Mouse (Mus musculus) kidney, postnatal 36 days (tissue): ENCODE results near the gene Rbm6.

Experiments
- DNase-seq, 2 experiments: peaks; one replicate each; pipeline ENCODE4 v3.0.0; 2021 to 2022; ENCODE audit warnings: mixed read lengths in 2 of 2

Rbm6 gene

GRCm38 (mm10) chr9:107872350-107873098, 513 bp downstream of the Rbm6 start:
- peak; percentile 96 for DNase-seq

DNA sequence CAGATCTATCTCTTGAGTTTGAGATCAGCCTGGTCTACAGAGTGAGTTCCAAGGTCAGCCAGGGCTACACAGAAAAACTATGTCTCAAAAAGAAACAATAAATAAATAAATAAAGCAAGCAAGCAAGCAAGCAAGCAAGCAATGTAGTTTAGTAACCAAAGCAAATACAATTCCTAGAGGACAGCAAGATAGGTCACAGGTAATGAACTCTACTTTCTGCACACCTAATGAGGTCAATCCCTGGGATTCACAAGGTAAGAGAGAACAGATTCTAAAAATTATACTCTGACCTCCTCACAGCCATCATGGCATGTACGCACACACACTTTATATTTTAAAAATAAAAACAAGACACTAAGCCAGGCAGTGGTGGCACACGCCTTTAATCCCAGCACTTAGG, 7.0 kb downstream of the Rbm6 start:
- no peak for DNase-seq

- DNase-seq: no peak
Measured at GRCm38 (mm10) chr9:107864493-107864892, 8.5 kb downstream of the Rbm6 start.

GRCm38 (mm10) chr9:107858343-107858742, 14.7 kb downstream of the Rbm6 start:
- no peak for DNase-seq

GRCm38 (mm10) chr9:107848922-107849321, 24.1 kb downstream of the Rbm6 start:
- DNase-seq: no peak

DNA sequence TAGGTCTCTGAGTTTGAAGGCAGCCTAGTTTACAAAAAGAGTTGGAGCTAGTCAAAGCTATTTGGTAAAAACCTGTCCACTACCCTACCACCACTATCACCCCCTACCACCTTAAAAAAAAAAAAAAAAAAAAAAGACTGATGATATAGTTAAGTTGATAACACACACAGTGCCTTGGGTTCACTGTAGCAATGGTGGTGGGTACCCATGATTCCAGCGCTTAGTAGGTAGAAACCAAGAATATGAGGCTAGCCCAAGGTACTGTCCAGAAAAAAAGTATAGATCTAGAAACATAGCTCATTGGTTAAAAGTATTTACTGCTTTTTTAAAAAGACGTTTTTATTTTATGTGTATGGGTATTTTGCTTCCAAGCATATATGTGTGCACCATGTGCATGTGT, 30.3 kb downstream of the Rbm6 start:
- no peak for DNase-seq

DNA sequence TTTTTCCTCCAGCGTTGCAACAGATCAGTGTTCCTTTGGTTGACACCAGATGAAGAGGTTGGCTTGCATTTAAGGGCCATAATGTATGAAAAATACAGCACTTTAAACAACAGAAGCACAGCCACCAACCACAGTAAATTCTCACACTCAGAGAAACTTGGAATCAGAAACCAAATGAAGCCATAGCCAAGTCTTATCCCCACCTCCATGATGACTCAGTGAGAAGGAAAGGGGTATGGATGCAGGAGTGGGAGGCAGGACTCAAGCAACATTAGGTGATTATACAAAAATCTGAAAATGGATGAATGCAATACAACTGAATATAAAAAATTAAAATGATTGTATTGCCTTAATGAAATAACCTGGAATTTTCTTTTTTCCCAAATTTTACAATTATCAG, 34.2 kb downstream of the Rbm6 start:
- no peak for DNase-seq

DNA sequence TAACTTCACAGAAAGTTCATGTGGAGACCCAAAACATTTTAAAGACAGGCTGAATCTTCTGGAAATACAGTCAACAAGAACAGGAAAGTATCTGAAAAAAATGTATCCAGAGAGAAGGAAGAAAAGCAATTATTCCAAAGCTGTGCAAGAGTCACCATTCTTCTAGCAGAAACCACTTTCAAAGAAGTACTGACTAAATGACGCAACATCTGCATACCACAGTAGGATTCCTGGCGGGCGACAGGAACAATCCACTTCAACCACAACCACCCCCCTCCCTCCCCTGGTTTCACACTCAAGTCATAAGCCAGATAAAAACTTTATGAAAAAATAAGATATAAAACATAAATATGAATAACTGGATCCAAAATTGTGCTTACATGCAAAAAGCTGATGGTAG, 39.2 kb downstream of the Rbm6 start:
- DNase-seq: no peak

- peak in 1 of 2 experiments; percentile 9 for DNase-seq
Measured at GRCm38 (mm10) chr9:107831765-107832164, 41.3 kb downstream of the Rbm6 start.

DNA sequence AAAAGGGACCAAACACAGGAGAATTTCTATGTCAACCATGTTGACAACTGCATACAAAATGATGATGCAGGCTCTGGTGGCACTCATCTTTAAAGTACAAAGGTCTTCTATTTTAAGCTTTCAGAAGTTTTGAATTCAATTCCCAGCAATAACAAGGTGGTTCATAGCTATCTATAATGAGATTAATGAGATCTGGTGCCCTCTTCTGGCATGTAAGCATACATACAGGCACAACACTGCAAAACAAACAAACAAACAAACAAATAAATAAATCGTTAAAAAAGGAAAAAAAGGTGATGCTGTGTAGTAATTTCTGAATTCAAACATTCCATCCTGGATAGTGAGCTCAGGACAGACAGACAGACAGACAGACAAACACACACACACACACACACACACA, 60.9 kb downstream of the Rbm6 start:
- no peak for DNase-seq

DNA sequence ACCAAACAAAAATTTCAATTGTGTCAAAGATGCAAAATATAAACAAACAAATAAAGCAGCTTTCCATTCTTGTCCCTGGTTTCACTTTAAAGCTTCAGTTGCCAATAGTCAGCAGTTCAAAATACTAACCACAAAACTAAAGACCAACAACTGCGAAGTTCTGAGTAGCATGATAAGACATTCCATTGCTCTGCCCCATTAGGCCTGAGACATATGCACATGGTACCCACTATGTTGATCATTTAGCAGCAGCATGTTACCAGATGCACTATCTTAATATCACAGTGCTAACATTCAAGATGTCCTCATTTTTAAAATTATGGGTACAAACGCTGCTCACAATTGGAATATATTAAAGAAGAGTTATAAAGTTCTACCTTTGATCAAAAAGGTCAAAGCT, 62.1 kb downstream of the Rbm6 start:
- DNase-seq: no peak

DNA sequence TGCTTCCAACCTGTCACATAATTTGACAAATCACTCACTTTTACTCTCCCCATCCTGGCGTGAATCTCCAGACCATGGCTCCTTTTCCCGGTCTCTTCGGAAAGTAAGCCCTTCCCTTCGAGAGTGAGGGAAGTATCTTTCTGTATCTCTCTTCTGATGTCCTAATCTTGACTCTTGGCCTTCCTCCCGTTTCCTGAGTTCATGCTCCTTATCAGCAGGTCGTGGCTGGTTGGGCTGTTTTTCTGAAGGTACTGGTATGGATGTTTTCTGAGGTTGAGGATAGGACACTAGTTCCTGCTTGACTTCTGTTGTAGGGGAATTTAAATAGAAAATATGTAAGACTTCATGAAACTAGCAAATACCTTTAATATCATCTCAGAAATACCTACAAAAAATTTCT, 81.3 kb downstream of the Rbm6 start:
- DNase-seq: no peak

DNA sequence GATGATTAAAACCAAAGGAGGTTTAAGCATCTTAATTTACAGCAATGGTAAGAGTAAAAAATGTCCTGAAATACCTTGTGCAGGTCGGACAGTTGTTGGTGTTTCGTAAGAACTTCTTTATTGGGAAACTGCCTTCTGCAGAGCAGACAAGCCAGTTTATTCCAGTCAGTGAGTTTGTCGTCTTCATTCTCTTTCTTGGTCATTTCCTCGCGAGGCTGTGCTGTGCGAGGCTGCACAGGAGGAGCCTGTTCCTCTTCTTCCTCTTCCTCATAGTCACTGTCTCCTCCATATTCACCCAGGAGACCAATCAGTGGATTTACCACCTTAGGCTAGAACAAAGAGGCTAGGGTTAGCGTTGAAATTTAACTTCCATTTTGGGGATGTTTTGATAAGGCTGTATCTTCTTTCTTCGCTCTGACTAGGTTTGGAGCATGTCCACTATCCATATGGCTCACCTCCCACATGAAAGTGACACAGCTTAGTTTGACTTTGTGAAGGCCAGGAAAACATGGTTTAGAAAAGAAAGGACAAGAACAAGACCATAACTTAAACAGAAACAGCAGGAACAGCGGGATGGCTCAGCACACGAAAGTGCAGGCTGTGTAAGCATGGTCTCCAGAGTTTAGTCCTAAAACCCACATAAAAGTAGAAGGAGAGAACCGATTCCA, 90.4 kb downstream of the Rbm6 start:
- no peak for DNase-seq

- no peak for DNase-seq
Measured at GRCm38 (mm10) chr9:107776809-107777208, 96.2 kb downstream of the Rbm6 start.

DNA sequence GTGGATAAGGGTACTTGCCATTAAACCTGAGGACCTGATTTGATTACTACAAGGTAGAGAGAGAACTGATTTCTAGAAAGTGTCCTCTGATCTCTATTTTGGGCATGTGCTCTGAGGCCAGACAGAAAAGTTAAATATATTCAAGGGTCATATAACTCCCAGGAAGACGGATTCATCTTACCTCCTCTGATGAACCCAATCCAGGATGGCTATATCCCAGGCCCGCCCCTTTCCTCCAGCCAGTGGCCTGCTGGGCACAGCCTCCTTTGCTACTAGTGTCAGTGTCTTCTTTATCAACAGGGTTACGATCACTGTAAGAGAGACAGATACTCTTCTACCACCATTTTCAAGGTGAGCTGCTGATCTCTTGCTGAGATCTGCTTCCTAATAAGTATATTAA, 98.6 kb downstream of the Rbm6 start:
- DNase-seq: no peak

DNA sequence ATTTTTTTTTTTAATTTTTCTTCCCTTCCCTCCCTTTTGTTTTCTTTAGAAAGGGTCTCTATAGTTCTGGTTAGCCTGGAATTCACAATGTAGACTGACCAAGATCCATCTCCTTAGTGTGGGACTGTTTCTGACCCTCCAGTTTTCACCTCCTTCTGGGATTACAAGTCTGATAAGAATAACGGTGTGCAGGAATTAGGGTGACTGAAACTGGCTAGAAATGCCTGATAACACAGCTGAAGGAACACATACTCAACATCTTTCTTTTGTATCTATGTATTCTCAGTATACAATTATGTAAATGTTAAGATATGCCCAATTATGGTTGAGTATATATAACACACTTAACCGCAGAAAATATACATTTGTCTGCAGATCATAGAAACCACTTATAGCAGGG, 101.3 kb downstream of the Rbm6 start:
- no peak for DNase-seq

GRCm38 (mm10) chr9:107770374-107771290, 102.4 kb downstream of the Rbm6 start, which contains the start of gene Rbm5:
TSS of gene Rbm5 (minus strand) at chr9:107770996.
- DNase-seq: peak; percentile 95 to 96

GRCm38 (mm10) chr9:107770037-107770373, 103.0 kb downstream of the Rbm6 start:
- no peak for DNase-seq

DNA sequence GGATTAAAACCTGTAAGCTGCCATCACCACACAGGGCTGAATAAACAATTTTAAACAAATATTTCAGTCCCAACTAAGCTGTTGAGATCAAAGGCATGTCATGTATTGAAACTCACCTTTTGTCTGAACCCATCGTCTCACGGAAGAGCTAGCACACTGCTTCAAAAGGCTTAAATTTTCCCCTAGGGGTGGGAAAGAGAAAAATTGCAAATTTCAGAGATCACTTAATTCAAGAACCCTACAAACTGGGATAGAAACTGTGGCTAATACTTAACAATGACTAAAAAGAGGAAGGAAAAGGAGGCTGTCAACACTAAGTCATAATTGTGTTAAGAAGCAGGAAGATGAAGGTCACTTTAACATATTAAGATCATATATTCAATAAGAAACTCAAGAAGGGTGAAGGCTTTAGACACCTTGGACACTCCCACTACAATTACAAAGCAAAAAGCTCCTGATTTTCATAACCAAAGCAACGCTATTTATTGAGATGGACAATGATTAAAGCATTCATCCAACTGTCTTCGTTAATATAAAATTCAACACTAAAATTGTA, 103.5 kb downstream of the Rbm6 start:
- no peak for DNase-seq

DNA sequence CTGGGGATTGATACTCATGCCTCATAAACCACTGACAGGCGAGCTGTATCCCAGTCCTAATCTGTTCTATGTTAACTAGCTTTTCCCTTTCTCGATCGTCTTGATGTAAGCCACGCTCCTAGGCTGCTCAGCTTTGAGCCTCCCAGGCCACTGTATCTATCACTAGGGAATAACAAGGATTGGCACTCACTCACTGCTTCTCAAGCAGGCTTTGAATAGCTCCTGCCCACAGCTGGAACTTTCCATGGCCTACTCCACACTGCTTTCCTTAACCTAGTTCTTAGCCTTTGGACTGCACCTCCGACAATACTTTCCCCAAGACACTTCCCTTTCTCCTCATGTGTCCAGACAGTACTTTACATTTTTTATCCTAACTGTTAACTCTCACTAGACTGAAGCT, 104.2 kb downstream of the Rbm6 start:
- DNase-seq: peak; percentile 23 to 34

DNA sequence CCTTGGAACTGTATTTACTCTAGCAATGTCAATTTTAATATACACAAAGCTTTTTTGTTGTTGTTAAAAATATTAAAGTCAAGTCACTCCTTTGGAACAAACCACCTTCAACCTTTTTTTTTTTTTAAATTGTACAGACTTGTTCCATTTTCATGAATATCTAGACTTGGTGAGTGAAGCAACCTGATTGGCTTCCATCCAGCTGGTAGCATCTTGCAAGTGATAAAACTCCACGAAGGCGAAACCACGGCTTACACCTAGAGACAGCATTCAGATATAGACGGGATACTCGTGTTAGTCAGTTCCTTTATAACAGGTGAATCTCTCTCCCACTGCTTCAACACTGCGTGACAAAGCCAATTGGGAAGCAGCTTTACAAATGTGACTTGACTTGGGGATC, 113.4 kb downstream of the Rbm6 start:
- DNase-seq: no peak

GRCm38 (mm10) chr9:107750378-107750777, 122.7 kb downstream of the Rbm6 start:
- no peak for DNase-seq

GRCm38 (mm10) chr9:107748063-107748462, 125.0 kb downstream of the Rbm6 start:
- no peak for DNase-seq
